Mouse (Mus musculus): ENCODE measurements at regions not wholly inside any gene's neighbourhood (a gene's known extent, or its start where the extent isn't known, plus 50 kb on each side); places are given as distances from the start of the nearest gene placed in this dataset.

GRCm38 (mm10) chr17:29430401-29430800 lies 60.2 kb upstream of the Pim1 start:
- no peaks in the 10 kb centered on the region for H3K36me3 ChIP-seq (ENCODE audit: insufficient read depth, low read length)
- no peaks in the 10 kb centered on the region for H3K27me3 ChIP-seq (replicated peaks; ENCODE audit: insufficient read depth, low read length)
- no peak for DNase-seq (ENCODE audit: low spot score)
- H3K9ac ChIP-seq (replicated peaks; ENCODE audit: low read depth): no peak overlapping the region
- no peak overlapping the region for H3K4me3 ChIP-seq (ENCODE audit: low read depth, low read length)
- H3K27ac ChIP-seq (ENCODE audit: low read length): no peak overlapping the region
- WGBS: 76% methylated on average over 11 of the region's 11 CpGs
- no peak for TF ChIP-seq CTCF (IDR thresholded peaks at IDR 0.05)
- TF ChIP-seq EP300 (IDR thresholded peaks at IDR 0.05): no peak
- no peaks in the 10 kb centered on the region for H3K9me3 ChIP-seq (ENCODE audit: low read length)
- H3K4me1 ChIP-seq (ENCODE audit: insufficient read depth, low read depth, low read length): no peaks in the 10 kb centered on the region; the same call in 1 of the 2 replicates
- no peak for ATAC-seq
- H3K4me2 ChIP-seq (replicated peaks; ENCODE audit: low read depth, low read length): no peak overlapping the region

GRCm38 (mm10) chr17:29430806-29431205 lies 59.7 kb upstream of the Pim1 start:
- TF ChIP-seq EP300 (IDR thresholded peaks at IDR 0.05) (no peak), CTCF (IDR thresholded peaks at IDR 0.05) (peak; percentile 27; the same call in 1 of the 2 replicates)
- DNase-seq (ENCODE audit: low spot score): no peak
- WGBS: 95% methylated on average over 6 of the region's 6 CpGs
- Histone ChIP-seq H3K4me3 (ENCODE audit: low read depth, low read length) (no peak overlapping the region), H3K9ac (replicated peaks; ENCODE audit: low read depth) (no peak overlapping the region), H3K9me3 (ENCODE audit: low read length) (no peaks in the 10 kb centered on the region), H3K4me2 (replicated peaks; ENCODE audit: low read depth, low read length) (no peak overlapping the region), H3K27ac (ENCODE audit: low read length) (no peak overlapping the region), H3K27me3 (replicated peaks; ENCODE audit: insufficient read depth, low read length) (no peaks in the 10 kb centered on the region), H3K36me3 (ENCODE audit: insufficient read depth, low read length) (no peaks in the 10 kb centered on the region), H3K4me1 (ENCODE audit: insufficient read depth, low read depth, low read length) (no peaks in the 10 kb centered on the region; the same call in 1 of the 2 replicates)
- ATAC-seq: no peak

- Histone ChIP-seq H3K27ac (ENCODE audit: low read length) (no peak overlapping the region), H3K36me3 (ENCODE audit: insufficient read depth, low read length) (no peaks in the 10 kb centered on the region), H3K4me2 (replicated peaks; ENCODE audit: low read depth, low read length) (no peak overlapping the region), H3K4me3 (ENCODE audit: low read depth, low read length) (no peak overlapping the region), H3K9me3 (ENCODE audit: low read length) (no peaks in the 10 kb centered on the region), H3K27me3 (replicated peaks; ENCODE audit: insufficient read depth, low read length) (no peaks in the 10 kb centered on the region), H3K9ac (replicated peaks; ENCODE audit: low read depth) (no peak overlapping the region), H3K4me1 (ENCODE audit: insufficient read depth, low read depth, low read length) (no peaks in the 10 kb centered on the region; the same call in 1 of the 2 replicates)
- peak; percentile 71 for DNase-seq (ENCODE audit: low spot score)
- TF ChIP-seq EP300 (IDR thresholded peaks at IDR 0.05): no peak
- peak; percentile 47 for ATAC-seq
- 52% methylated on average over 8 of the region's 8 CpGs for WGBS
Observed at GRCm38 (mm10) chr17:29431553-29432297, 58.8 kb upstream of the Pim1 start.

GRCm38 (mm10) chr17:29432666-29433065 lies 57.9 kb upstream of the Pim1 start:
- Histone ChIP-seq H3K27me3 (replicated peaks; ENCODE audit: insufficient read depth, low read length) (no peaks in the 10 kb centered on the region), H3K4me1 (ENCODE audit: insufficient read depth, low read depth, low read length) (no peaks in the 10 kb centered on the region; the same call in 1 of the 2 replicates), H3K4me3 (ENCODE audit: low read depth, low read length) (no peak overlapping the region), H3K36me3 (ENCODE audit: insufficient read depth, low read length) (no peaks in the 10 kb centered on the region), H3K27ac (ENCODE audit: low read length) (no peak overlapping the region), H3K9ac (replicated peaks; ENCODE audit: low read depth) (no peak overlapping the region), H3K9me3 (ENCODE audit: low read length) (no peaks in the 10 kb centered on the region), H3K4me2 (replicated peaks; ENCODE audit: low read depth, low read length) (no peak overlapping the region)
- 78% methylated on average over 8 of the region's 8 CpGs for WGBS
- DNase-seq (ENCODE audit: low spot score) (no peak), ATAC-seq (no peak)
- TF ChIP-seq CTCF (IDR thresholded peaks at IDR 0.05) (no peak), EP300 (IDR thresholded peaks at IDR 0.05) (no peak)

GRCm38 (mm10) chr17:29433370-29433769 lies 57.2 kb upstream of the Pim1 start:
- TF ChIP-seq CTCF (IDR thresholded peaks at IDR 0.05) (no peak), EP300 (IDR thresholded peaks at IDR 0.05) (no peak)
- H3K4me2 ChIP-seq (replicated peaks; ENCODE audit: low read depth, low read length): no peak overlapping the region
- ATAC-seq (no peak), DNase-seq (ENCODE audit: low spot score) (no peak)
- H3K9me3 ChIP-seq (ENCODE audit: low read length): no peaks in the 10 kb centered on the region
- H3K36me3 ChIP-seq (ENCODE audit: insufficient read depth, low read length): no peaks in the 10 kb centered on the region
- H3K9ac ChIP-seq (replicated peaks; ENCODE audit: low read depth): no peak overlapping the region
- H3K4me1 ChIP-seq (ENCODE audit: insufficient read depth, low read depth, low read length): no peaks in the 10 kb centered on the region; the same call in 1 of the 2 replicates
- no peak overlapping the region for H3K27ac ChIP-seq (ENCODE audit: low read length)
- 63% methylated on average over 8 of the region's 8 CpGs for WGBS
- no peaks in the 10 kb centered on the region for H3K27me3 ChIP-seq (replicated peaks; ENCODE audit: insufficient read depth, low read length)
- H3K4me3 ChIP-seq (ENCODE audit: low read depth, low read length): no peak overlapping the region

GRCm38 (mm10) chr17:29434074-29434944 lies 56.2 kb upstream of the Pim1 start:
- Histone ChIP-seq H3K36me3 (ENCODE audit: insufficient read depth, low read length) (no peaks in the 10 kb centered on the region), H3K27me3 (replicated peaks; ENCODE audit: insufficient read depth, low read length) (no peaks in the 10 kb centered on the region), H3K4me2 (replicated peaks; ENCODE audit: low read depth, low read length) (no peak overlapping the region), H3K4me3 (ENCODE audit: low read depth, low read length) (no peak overlapping the region), H3K9me3 (ENCODE audit: low read length) (no peaks in the 10 kb centered on the region), H3K4me1 (ENCODE audit: insufficient read depth, low read depth, low read length) (no peaks in the 10 kb centered on the region; the same call in 1 of the 2 replicates), H3K27ac (ENCODE audit: low read length) (no peak overlapping the region), H3K9ac (replicated peaks; ENCODE audit: low read depth) (no peak overlapping the region)
- DNase-seq (ENCODE audit: low spot score) (no peak), ATAC-seq (no peak)
- TF ChIP-seq CTCF (IDR thresholded peaks at IDR 0.05): no peak
- TF ChIP-seq EP300 (IDR thresholded peaks at IDR 0.05): peak; percentile 25; the same call in 1 of the 2 replicates
- WGBS: 79% methylated on average over 20 of the region's 20 CpGs

All from lung, postnatal 0 days (tissue).